Mouse (Mus musculus) CH12.LX (cell line): ENCODE results near the gene Slc35b3. TPM values are rescaled to one million over a fixed set of nuclear protein-coding genes. Genes with fewer than 3 reads are reported as not detected.

Source experiments
- DNase-seq: peaks from one replicate; pipeline ENCODE4 v3.0.0-alpha.2; 2013; ENCODE audit errors: extremely low read depth
- H3K27ac ChIP-seq: 2 replicates; pipeline ENCODE4 v1.5.1; 2012; ENCODE audit warnings: low read depth, mild to moderate bottlenecking, control low read depth, moderate library complexity; ENCODE audit not compliant: insufficient read depth
- H3K27me3 ChIP-seq: replicated peaks from 2 replicates; pipeline ENCODE3; 2012; ENCODE audit warnings: inconsistent platforms
- H3K36me3 ChIP-seq, 2 experiments: replicated peaks in 1 of 2; 2 replicates each; pipeline versions ENCODE3 to v1.6.1; 2012; ENCODE audit warnings: inconsistent platforms in 1 of 2, low read length in 1 of 2, mild to moderate bottlenecking in 1 of 2, mixed read lengths in 1 of 2, moderate library complexity in 1 of 2; ENCODE audit not compliant: control insufficient read depth in 1 of 2, insufficient read depth in 1 of 2
- H3K4me1 ChIP-seq, 2 experiments: 2 replicates each; pipeline ENCODE4 v1.6.1; 2012; ENCODE audit warnings: inconsistent platforms in 1 of 2, moderate library complexity in 1 of 2; ENCODE audit not compliant: insufficient read depth in 2 of 2, control insufficient read depth in 1 of 2
- H3K4me2 ChIP-seq: 2 replicates; pipeline ENCODE4 v1.6.1; 2012; ENCODE audit warnings: low read depth, mild to moderate bottlenecking, control low read depth; ENCODE audit not compliant: poor library complexity, insufficient read depth, severe bottlenecking
- H3K4me3 ChIP-seq, 3 experiments: fragments of 150-350 bp in 1 of 3; sonication (generic) in 1 of 3; replicated peaks in 1 of 3; 2 replicates each; pipeline versions ENCODE3 to v1.5.1; 2011 to 2012; ENCODE audit warnings: low read depth in 2 of 3, low read length in 2 of 3, mild to moderate bottlenecking in 2 of 3, moderate library complexity in 2 of 3, control low read depth in 1 of 3, improper control_type of control experiment in 1 of 3, inconsistent platforms in 1 of 3, mixed read lengths in 1 of 3; ENCODE audit not compliant: poor library complexity in 1 of 3
- H3K79me2 ChIP-seq: replicated peaks from 2 replicates; pipeline ENCODE4 v1.6.1; 2012; ENCODE audit warnings: mild to moderate bottlenecking, moderate library complexity; ENCODE audit not compliant: control insufficient read depth, poor library complexity, insufficient read depth, severe bottlenecking; ENCODE audit errors: extremely low read depth
- H3K9ac ChIP-seq: 2 replicates; pipeline ENCODE4 v1.6.1; 2012; ENCODE audit warnings: low read depth, mild to moderate bottlenecking, control low read depth, moderate library complexity; ENCODE audit not compliant: insufficient read depth
- H3K9me3 ChIP-seq: replicated peaks from 2 replicates; pipeline ENCODE3; 2012; ENCODE audit warnings: low read length, inconsistent platforms, mixed read lengths
- CHD1 ChIP-seq: IDR thresholded peaks from 2 replicates; pipeline ENCODE4 v1.6.1; 2012; ENCODE audit warnings: low read depth, low read length, improper control_type of control experiment, inconsistent platforms
- CTCF ChIP-seq, 2 experiments: IDR thresholded peaks in 1 of 2; conservative IDR thresholded peaks in 1 of 2; 2 replicates each; pipeline ENCODE4 v1.5.1; 2011 to 2012; ENCODE audit warnings: low read depth in 2 of 2, low read length in 2 of 2, improper control_type of control experiment in 1 of 2, inconsistent platforms in 1 of 2, mild to moderate bottlenecking in 1 of 2, moderate library complexity in 1 of 2
- ELF1 ChIP-seq: IDR thresholded peaks from 2 replicates; pipeline ENCODE4 v1.6.1; 2014; ENCODE audit warnings: low read depth, mild to moderate bottlenecking, inconsistent platforms, low read length, improper control_type of control experiment
- HCFC1 ChIP-seq: IDR thresholded peaks from 2 replicates; pipeline ENCODE4 v1.6.1; 2012; ENCODE audit warnings: low read depth, mild to moderate bottlenecking, inconsistent platforms, low read length, improper control_type of control experiment
- IRF4 ChIP-seq: IDR thresholded peaks from 2 replicates; pipeline ENCODE4 v1.6.1; 2014; ENCODE audit warnings: low read depth, mild to moderate bottlenecking, inconsistent platforms, low read length, improper control_type of control experiment
- JUN ChIP-seq: IDR thresholded peaks from 2 replicates; pipeline ENCODE4 v1.6.1; 2011; ENCODE audit warnings: low read depth, mild to moderate bottlenecking, low read length, improper control_type of control experiment, moderate library complexity; ENCODE audit not compliant: insufficient read depth
- MAX ChIP-seq: IDR thresholded peaks from 2 replicates; pipeline ENCODE4 v1.6.1; 2011; ENCODE audit warnings: low read length, improper control_type of control experiment
- MEF2A ChIP-seq: IDR thresholded peaks from 2 replicates; pipeline ENCODE4 v1.6.1; 2014; ENCODE audit warnings: low read depth, mild to moderate bottlenecking, inconsistent platforms, low read length, improper control_type of control experiment, borderline replicate concordance
- MXI1 ChIP-seq: IDR thresholded peaks from 2 replicates; pipeline ENCODE4 v1.6.1; 2011; ENCODE audit warnings: mild to moderate bottlenecking, low read depth, low read length, improper control_type of control experiment
- MYC ChIP-seq: IDR thresholded peaks from 2 replicates; pipeline ENCODE4 v1.6.1; 2011; ENCODE audit warnings: low read depth, mild to moderate bottlenecking, improper control_type of control experiment, low read length
- SIN3A ChIP-seq: IDR thresholded peaks from 2 replicates; pipeline ENCODE4 v1.6.1; 2012; ENCODE audit warnings: low read length, improper control_type of control experiment, inconsistent platforms
- TBP ChIP-seq: conservative IDR thresholded peaks from 2 replicates; pipeline ENCODE4 v1.6.1; 2011; ENCODE audit warnings: low read depth, low read length, improper control_type of control experiment
- USF1 ChIP-seq: IDR thresholded peaks from 2 replicates; pipeline ENCODE4 v1.6.1; 2014; ENCODE audit warnings: low read depth, mild to moderate bottlenecking, inconsistent platforms, low read length, improper control_type of control experiment
- ZC3H11A ChIP-seq: IDR thresholded peaks from 2 replicates; pipeline ENCODE4 v1.6.1; 2012; ENCODE audit warnings: low read depth, mild to moderate bottlenecking, inconsistent platforms, low read length, improper control_type of control experiment
- ZMIZ1 ChIP-seq: IDR thresholded peaks from 2 replicates; pipeline ENCODE4 v1.6.1; 2012; ENCODE audit warnings: low read depth, mild to moderate bottlenecking, inconsistent platforms, low read length, improper control_type of control experiment
- ZNF384 ChIP-seq: IDR thresholded peaks from 2 replicates; pipeline ENCODE4 v1.6.1; 2012; ENCODE audit warnings: low read depth, low read length, improper control_type of control experiment, inconsistent platforms
- dilution Hi-C: fragments of 300-500 bp; cut with MboI; formaldehyde crosslinking; loops from 2 replicates; pipeline ENCODE4 v1.14.3; 2020; ENCODE audit warnings: low sequenced_read_pairs; ENCODE audit not compliant: extremely low pct_unique_long_range_greater_than_20kb, extremely low pct_ligation_motif_present
- in situ Hi-C: fragments of 300-500 bp; cut with MboI; formaldehyde crosslinking; loops from 3 replicates; pipeline ENCODE4 v1.14.3; 2019; ENCODE audit warnings: low sequenced_read_pairs, low pct_ligation_motif_present, low pct_unique_long_range_greater_than_20kb, mixed read lengths
- polyA plus RNA-seq: library from polyadenylated mRNA; unstranded; fragments of >175 nt; gene quantifications from 2 replicates; pipeline ENCODE4 v1.2.1, GENCODE M21; 2012; ENCODE audit warnings: low read depth; ENCODE audit not compliant: insufficient read length
- total RNA-seq, 2 experiments: library from RNA; depleted of rRNA; stranded (reverse); fragments of 300-350 nt in 1 of 2; fragments of >200 nt in 1 of 2; gene quantifications; 2 replicates each; pipeline ENCODE4 v1.2.3; 2012 to 2014

Gene Slc35b3
- total and polyA plus RNA-seq, 3 experiments, result 21.6 to 32.4 (median 24.9) TPM

GRCm38 (mm10) chr13:38946296-38947012, 14.2 kb downstream of the Slc35b3 start:
- Histone ChIP-seq H3K4me1 (peaks cover 4 to 39% of the 10 kb centered on the region in 2 experiments; a peak in 2 of 4 replicates), H3K27ac (no peak overlapping the region), H3K9ac (no peak overlapping the region), H3K79me2 (no peaks in the 10 kb centered on the region), H3K4me2 (no peak overlapping the region), H3K36me3 (peaks cover 44 to 83% of the 10 kb centered on the region in 2 experiments), H3K27me3 (no peaks in the 10 kb centered on the region), H3K4me3 (no peak overlapping the region), H3K9me3 (no peaks in the 10 kb centered on the region)
- TF ChIP-seq ZMIZ1 (no peak), MYC (no peak), TBP (no peak), MXI1 (no peak), MAX (no peak), JUN (no peak), CTCF (conservative IDR thresholded peaks at IDR 0.05 in 1 of 2, IDR thresholded peaks at IDR 0.05 in 1 of 2; ENCODE audit: low read depth in 2 of 2, low read length in 2 of 2) (no peak)
- dilution Hi-C loops, result no loop called here
- in situ Hi-C loops, result no loop called here
- no peak for DNase-seq

- no peak for TF ChIP-seq MYC
- TF ChIP-seq HCFC1, result no peak
- TF ChIP-seq ZNF384, result no peak
- no peak for TF ChIP-seq ZMIZ1
- TF ChIP-seq CHD1, result no peak
- no peak for TF ChIP-seq MEF2A
- TF ChIP-seq SIN3A, result no peak
- no peak for TF ChIP-seq ZC3H11A
- no peak for TF ChIP-seq ELF1
- TF ChIP-seq IRF4, result no peak
- no peak for TF ChIP-seq TBP
- no peak for TF ChIP-seq USF1
- DNase-seq, result no peak
- H3K36me3 ChIP-seq, result peaks cover 49 to 86% of the 10 kb centered on the region in 2 experiments
- peaks cover 4 to 39% of the 10 kb centered on the region in 2 experiments; a peak in 2 of 4 replicates for H3K4me1 ChIP-seq
- no peaks in the 10 kb centered on the region for H3K27me3 ChIP-seq
- in situ Hi-C loops, result no loop called here
- no peak overlapping the region for H3K4me2 ChIP-seq
- no peak overlapping the region for H3K9ac ChIP-seq
- no peak overlapping the region for H3K27ac ChIP-seq
- H3K9me3 ChIP-seq, result no peaks in the 10 kb centered on the region
- no peaks in the 10 kb centered on the region for H3K79me2 ChIP-seq
- H3K4me3 ChIP-seq, result no peak overlapping the region
- dilution Hi-C loops, result no loop called here
Observed at GRCm38 (mm10) chr13:38945767-38946166, 14.9 kb downstream of the Slc35b3 start.
